Comparison of ENCODE assay signal across 16 mouse cellular contexts in the genomic region with DNA sequence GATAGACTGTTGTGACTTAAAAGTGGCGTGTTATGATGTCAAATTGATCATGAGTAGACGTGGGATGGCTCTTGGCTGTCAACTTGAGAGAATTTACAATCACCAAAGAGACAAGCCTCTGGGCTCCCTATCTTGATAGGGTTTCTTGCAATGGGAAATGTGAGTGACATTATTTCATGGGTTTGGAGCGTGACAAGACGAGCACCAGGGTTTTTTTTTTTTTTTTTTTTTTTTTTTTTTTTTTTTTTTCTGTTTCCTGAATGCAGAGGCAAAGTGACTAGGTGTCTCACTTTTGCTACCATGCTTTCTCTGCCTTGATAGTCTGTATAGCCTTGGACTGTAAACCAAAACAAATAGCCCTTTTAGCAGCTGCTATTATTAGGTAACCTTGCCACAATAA.
"Had no signal": no experiment of that assay in that cellular context is flagged by ENCODE, and none has a peak within 500 bp of the region (broad histone marks: within the 10 kb centered on the region; RNA-seq: fewer than 3 reads in every experiment).

No protein-coding gene starts in this region.

- H3K27ac ChIP-seq: neural tube, embryonic 13.5 days; neural tube, embryonic 15.5 days; stomach, embryonic 15.5 days; stomach, postnatal 0 days had no signal

- H3K9ac ChIP-seq: neural tube, embryonic 13.5 days; neural tube, embryonic 15.5 days; stomach, embryonic 15.5 days had no signal

- H3K36me3 ChIP-seq: neural tube, embryonic 13.5 days; neural tube, embryonic 15.5 days; stomach, embryonic 15.5 days had no signal

- H3K4me2 ChIP-seq: neural tube, embryonic 13.5 days; neural tube, embryonic 15.5 days; stomach, embryonic 15.5 days had no signal

- H3K9me3 ChIP-seq: neural tube, embryonic 13.5 days; neural tube, embryonic 15.5 days; stomach, embryonic 15.5 days had no signal

- H3K4me1 ChIP-seq: stomach, embryonic 15.5 days had no signal

- H3K27me3 ChIP-seq: neural tube, embryonic 13.5 days; neural tube, embryonic 15.5 days; stomach, embryonic 15.5 days had no signal

- DNase-seq: retina, postnatal 1 day; right cerebral cortex, adult 18-20 months; right cerebral cortex, postnatal 14 days; right cerebral cortex, postnatal 25 days; right cerebral cortex, postnatal 4 days; spleen, adult 18-20 months; thymus, adult 18-20 months; thymus, adult 2 months; thymus, postnatal 14 days; thymus, postnatal 25 days; thymus, postnatal 36 days; thymus, postnatal 4 days had no signal

- H3K4me3 ChIP-seq: neural tube, embryonic 13.5 days; neural tube, embryonic 15.5 days; stomach, embryonic 15.5 days had no signal
